Mouse (Mus musculus): ENCODE data around the gene Nmnat3. TPM values are rescaled to one million over a fixed set of nuclear protein-coding genes. Genes with fewer than 3 reads are reported as not detected.

Gene Nmnat3
- polyA plus RNA-seq, 1 experiment from 2014 or later: 15.1 TPM

DNA sequence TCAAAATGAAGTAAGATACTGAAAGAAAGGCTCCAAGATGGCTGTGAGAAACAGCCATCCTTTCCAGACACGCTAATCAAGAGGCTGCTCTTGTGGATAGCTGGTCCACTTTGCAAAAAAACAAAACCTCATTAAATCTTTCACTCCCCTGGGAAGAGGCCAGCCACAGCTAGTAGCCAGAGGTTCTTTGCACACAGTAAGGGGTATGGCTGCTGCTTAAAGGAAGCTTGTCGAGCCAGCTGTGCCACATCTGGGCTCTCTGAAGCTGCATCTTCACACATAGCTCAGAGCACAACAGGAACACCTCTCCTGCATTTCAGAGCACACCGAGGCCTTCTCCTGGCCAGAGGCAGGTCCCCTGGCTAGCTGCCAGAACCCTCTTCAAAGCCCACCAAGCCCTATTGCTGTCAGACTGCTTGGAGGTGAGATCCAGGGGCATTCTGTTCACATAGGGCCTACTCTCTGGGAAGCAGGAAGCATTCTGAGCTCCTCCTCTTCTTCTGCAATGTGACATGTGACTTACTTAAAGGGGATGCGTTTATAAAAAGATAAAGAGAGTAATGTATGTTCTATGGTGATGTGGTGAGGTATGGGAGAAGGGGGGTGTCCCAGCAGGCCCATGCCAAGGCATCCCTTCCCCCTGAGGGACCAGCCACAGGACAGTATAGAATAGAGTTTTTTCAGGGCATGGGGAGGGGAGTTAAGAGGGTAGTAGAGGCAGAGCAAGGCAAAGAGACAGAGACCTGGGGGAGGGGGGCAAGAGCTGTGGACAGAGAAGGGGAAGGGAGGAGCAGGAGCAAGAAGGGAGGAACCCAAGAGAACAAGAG, 63.3 kb downstream of the Nmnat3 start:
- 0 out of 2 replicates have a peak, but pooled peaks have one; percentile 7 for ATAC-seq (replicated peaks; ENCODE audit: low FRiP score, low read depth)
- Histone ChIP-seq H3K27me3 (ENCODE audit: insufficient read depth, low read length) (no peaks in the 10 kb centered on the region), H3K36me3 (ENCODE audit: insufficient read depth, low read length) (no peaks in the 10 kb centered on the region), H3K4me1 (replicated peaks; ENCODE audit: insufficient read depth, low read length) (no peaks in the 10 kb centered on the region), H3K9me3 (replicated peaks; ENCODE audit: low read length) (no peaks in the 10 kb centered on the region), H3K4me3 (replicated peaks; ENCODE audit: low read depth, low read length) (no peak overlapping the region), H3K4me2 (ENCODE audit: low read length) (no peak overlapping the region), H3K9ac (ENCODE audit: low read depth, low read length) (no peak overlapping the region), H3K27ac (no peak overlapping the region)
- DNase-seq (ENCODE audit: low spot score): peak; percentile 10
- WGBS: 20% methylated on average over 4 of the region's 4 CpGs
- TF ChIP-seq CTCF (IDR thresholded peaks at IDR 0.05; ENCODE audit: low read depth): no peak

DNA sequence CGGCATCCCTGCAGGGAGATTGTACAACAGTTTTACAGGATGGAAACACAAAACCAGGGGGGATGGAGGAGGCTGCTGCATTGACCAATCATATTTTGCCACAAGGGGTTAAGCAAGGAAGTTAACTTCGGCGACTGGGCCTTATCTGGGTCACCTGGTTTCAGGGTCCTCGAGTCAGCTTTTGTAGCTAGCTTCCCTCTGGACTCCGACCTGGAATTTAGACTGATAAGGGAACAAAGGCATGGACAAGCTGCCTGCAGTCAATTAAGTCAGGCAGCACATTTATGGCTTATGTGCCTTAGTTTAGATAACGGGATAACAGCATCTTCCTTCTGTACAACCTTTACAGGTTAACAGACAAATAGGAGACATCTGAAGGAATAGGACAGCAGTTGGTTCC, 65.1 kb downstream of the Nmnat3 start:
- no peaks in the 10 kb centered on the region for H3K36me3 ChIP-seq (ENCODE audit: insufficient read depth, low read length)
- H3K4me1 ChIP-seq (replicated peaks; ENCODE audit: insufficient read depth, low read length): no peaks in the 10 kb centered on the region
- whole genome bisulfite sequencing: 80% methylated on average over 6 of the region's 6 CpGs
- no peak for TF ChIP-seq CTCF (IDR thresholded peaks at IDR 0.05; ENCODE audit: low read depth)
- DNase-seq (ENCODE audit: low spot score): no peak
- no peaks in the 10 kb centered on the region for H3K27me3 ChIP-seq (ENCODE audit: insufficient read depth, low read length)
- H3K4me2 ChIP-seq (ENCODE audit: low read length): no peak overlapping the region
- ATAC-seq (replicated peaks; ENCODE audit: low FRiP score, low read depth): no peak
- H3K9me3 ChIP-seq (replicated peaks; ENCODE audit: low read length): no peaks in the 10 kb centered on the region
- H3K4me3 ChIP-seq (replicated peaks; ENCODE audit: low read depth, low read length): no peak overlapping the region
- H3K27ac ChIP-seq: no peak overlapping the region
- no peak overlapping the region for H3K9ac ChIP-seq (ENCODE audit: low read depth, low read length)

DNA sequence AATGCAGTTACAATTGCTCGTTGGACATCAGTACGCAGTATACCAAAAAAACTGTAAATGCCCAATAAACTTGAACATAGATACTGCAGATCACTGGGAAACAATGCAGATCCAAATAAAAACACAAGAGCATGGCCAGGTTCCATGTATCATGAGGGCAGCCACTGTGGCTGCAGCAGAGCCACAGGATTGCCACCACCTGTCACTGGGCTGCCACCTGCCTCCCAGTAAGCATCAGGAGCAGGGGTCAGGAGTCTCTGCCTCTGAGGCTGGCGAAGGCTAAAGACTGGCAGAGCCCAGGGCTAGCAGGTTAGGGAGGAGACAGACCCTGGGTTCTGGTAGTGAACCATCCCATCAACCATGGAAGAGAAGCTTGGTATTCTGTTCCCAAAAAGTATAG, 67.7 kb downstream of the Nmnat3 start:
- DNase-seq (ENCODE audit: low spot score) (no peak), ATAC-seq (replicated peaks; ENCODE audit: low FRiP score, low read depth) (no peak)
- H3K27ac ChIP-seq: no peak overlapping the region
- 87% methylated on average over 3 of the region's 3 CpGs for whole genome bisulfite sequencing
- H3K9ac ChIP-seq (ENCODE audit: low read depth, low read length): no peak overlapping the region
- no peaks in the 10 kb centered on the region for H3K9me3 ChIP-seq (replicated peaks; ENCODE audit: low read length)
- no peaks in the 10 kb centered on the region for H3K4me1 ChIP-seq (replicated peaks; ENCODE audit: insufficient read depth, low read length)
- H3K36me3 ChIP-seq (ENCODE audit: insufficient read depth, low read length): no peaks in the 10 kb centered on the region
- no peaks in the 10 kb centered on the region for H3K27me3 ChIP-seq (ENCODE audit: insufficient read depth, low read length)
- TF ChIP-seq CTCF (IDR thresholded peaks at IDR 0.05; ENCODE audit: low read depth): no peak
- H3K4me3 ChIP-seq (replicated peaks; ENCODE audit: low read depth, low read length): no peak overlapping the region
- H3K4me2 ChIP-seq (ENCODE audit: low read length): no peak overlapping the region

DNA sequence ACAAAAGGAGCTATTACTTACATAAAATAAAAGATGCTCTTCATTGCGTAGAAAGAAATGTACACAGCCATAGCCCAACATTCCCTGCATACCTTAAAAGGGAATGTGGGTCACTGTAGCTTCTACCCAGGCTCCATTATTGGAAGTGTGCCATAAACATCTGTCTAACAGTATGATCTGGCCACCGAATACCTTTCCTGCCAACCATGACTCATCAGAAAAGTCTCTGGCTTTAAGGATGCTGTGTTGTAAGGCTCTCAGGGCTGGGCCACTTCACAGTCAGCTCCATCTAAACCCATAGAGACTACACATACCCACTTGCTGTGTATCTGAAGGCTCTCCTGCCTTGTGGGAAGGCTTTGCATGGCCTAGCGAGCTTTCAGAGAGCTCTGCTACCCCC, 73.8 kb downstream of the Nmnat3 start:
- 63% methylated on average over 3 of the region's 3 CpGs for WGBS
- H3K4me2 ChIP-seq (ENCODE audit: low read length): no peak overlapping the region
- ATAC-seq (replicated peaks; ENCODE audit: low FRiP score, low read depth) (no peak), DNase-seq (ENCODE audit: low spot score) (no peak)
- H3K4me3 ChIP-seq (replicated peaks; ENCODE audit: low read depth, low read length): no peak overlapping the region
- H3K9me3 ChIP-seq (replicated peaks; ENCODE audit: low read length): no peaks in the 10 kb centered on the region
- TF ChIP-seq CTCF (IDR thresholded peaks at IDR 0.05; ENCODE audit: low read depth): no peak
- H3K27me3 ChIP-seq (ENCODE audit: insufficient read depth, low read length): no peaks in the 10 kb centered on the region
- no peaks in the 10 kb centered on the region for H3K36me3 ChIP-seq (ENCODE audit: insufficient read depth, low read length)
- H3K4me1 ChIP-seq (replicated peaks; ENCODE audit: insufficient read depth, low read length): no peaks in the 10 kb centered on the region
- H3K9ac ChIP-seq (ENCODE audit: low read depth, low read length): no peak overlapping the region
- no peak overlapping the region for H3K27ac ChIP-seq

DNA sequence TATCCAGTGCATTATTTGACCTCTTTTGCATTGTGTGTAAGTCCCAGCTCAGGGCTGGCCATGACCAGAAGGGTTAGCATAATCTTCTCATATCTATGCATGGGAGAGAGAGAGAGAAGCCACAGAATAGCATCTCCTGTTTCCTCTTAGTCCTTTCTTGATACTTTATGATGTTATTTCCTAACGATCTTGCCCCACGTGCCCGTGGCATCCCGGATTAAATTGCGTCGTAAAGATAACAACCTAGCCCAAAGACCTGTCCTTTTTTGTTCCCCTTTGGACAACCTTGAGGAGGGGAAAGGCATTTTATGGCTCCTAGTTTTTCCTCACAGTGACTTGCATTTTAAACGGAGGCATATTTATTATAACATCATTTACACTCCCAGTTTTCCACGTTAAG, 78.8 kb downstream of the Nmnat3 start:
- DNase-seq (ENCODE audit: low spot score) (no peak), ATAC-seq (replicated peaks; ENCODE audit: low FRiP score, low read depth) (no peak)
- no peaks in the 10 kb centered on the region for H3K36me3 ChIP-seq (ENCODE audit: insufficient read depth, low read length)
- no peak for TF ChIP-seq CTCF (IDR thresholded peaks at IDR 0.05; ENCODE audit: low read depth)
- no peaks in the 10 kb centered on the region for H3K27me3 ChIP-seq (ENCODE audit: insufficient read depth, low read length)
- H3K9ac ChIP-seq (ENCODE audit: low read depth, low read length): no peak overlapping the region
- WGBS: 23% methylated on average over 8 of the region's 8 CpGs
- no peak overlapping the region for H3K27ac ChIP-seq
- H3K9me3 ChIP-seq (replicated peaks; ENCODE audit: low read length): no peaks in the 10 kb centered on the region
- no peak overlapping the region for H3K4me2 ChIP-seq (ENCODE audit: low read length)
- H3K4me3 ChIP-seq (replicated peaks; ENCODE audit: low read depth, low read length): no peak overlapping the region
- H3K4me1 ChIP-seq (replicated peaks; ENCODE audit: insufficient read depth, low read length): no peaks in the 10 kb centered on the region

DNA sequence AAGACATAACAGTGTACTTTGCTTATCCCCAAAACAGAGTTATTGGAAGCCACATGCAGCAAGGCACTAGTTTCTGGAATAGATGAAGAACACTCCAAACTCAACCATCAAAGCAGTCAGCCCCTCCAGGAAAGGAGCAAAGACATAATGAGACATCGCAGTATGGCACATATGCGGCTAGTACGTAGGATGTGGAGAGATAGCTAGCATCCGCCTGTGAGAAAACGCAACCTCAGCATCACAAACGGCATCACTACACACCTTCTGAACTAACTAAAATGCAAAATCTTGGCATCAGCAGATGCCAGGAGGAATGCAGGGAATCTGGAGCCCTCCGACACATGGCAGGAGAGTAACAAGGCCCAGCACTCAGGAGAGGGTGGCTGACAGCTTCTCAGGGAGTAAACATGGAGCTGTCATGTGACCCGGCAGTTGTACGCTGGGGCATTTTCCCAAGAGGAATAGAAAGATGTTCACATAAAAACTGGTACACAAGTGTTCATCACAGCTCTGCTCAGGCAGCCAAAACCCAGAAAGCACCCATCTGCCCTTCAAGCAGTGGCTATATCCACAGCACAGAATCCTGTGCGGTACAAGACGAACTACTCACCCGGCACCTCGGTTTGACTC, 80.2 kb downstream of the Nmnat3 start:
- H3K9me3 ChIP-seq (replicated peaks; ENCODE audit: low read length): no peaks in the 10 kb centered on the region
- no peaks in the 10 kb centered on the region for H3K27me3 ChIP-seq (ENCODE audit: insufficient read depth, low read length)
- TF ChIP-seq CTCF (IDR thresholded peaks at IDR 0.05; ENCODE audit: low read depth): no peak
- no peak overlapping the region for H3K4me2 ChIP-seq (ENCODE audit: low read length)
- H3K27ac ChIP-seq: no peak overlapping the region
- no peak for DNase-seq (ENCODE audit: low spot score)
- 92% methylated on average over 13 of the region's 13 CpGs for WGBS
- no peaks in the 10 kb centered on the region for H3K4me1 ChIP-seq (replicated peaks; ENCODE audit: insufficient read depth, low read length)
- no peak overlapping the region for H3K9ac ChIP-seq (ENCODE audit: low read depth, low read length)
- no peaks in the 10 kb centered on the region for H3K36me3 ChIP-seq (ENCODE audit: insufficient read depth, low read length)
- ATAC-seq (replicated peaks; ENCODE audit: low FRiP score, low read depth): no peak
- H3K4me3 ChIP-seq (replicated peaks; ENCODE audit: low read depth, low read length): no peak overlapping the region

Data from kidney, postnatal 0 days (tissue).